Mouse (Mus musculus) embryo, embryonic 10 days (tissue): ENCODE measurements around the gene Gm10073.
A peak's percentile ranks its signal among the peaks of the same experiment; 100 is the strongest.

Source experiments
- DNase-seq: peaks from one replicate; pipeline ENCODE4 v3.0.0-alpha.2; 2015; ENCODE audit warnings: low spot score

Gene Gm10073

GRCm38 (mm10) chr8:106550906-106551305 lies 22.4 kb downstream of the Gm10073 start:
- no peak for DNase-seq

DNA sequence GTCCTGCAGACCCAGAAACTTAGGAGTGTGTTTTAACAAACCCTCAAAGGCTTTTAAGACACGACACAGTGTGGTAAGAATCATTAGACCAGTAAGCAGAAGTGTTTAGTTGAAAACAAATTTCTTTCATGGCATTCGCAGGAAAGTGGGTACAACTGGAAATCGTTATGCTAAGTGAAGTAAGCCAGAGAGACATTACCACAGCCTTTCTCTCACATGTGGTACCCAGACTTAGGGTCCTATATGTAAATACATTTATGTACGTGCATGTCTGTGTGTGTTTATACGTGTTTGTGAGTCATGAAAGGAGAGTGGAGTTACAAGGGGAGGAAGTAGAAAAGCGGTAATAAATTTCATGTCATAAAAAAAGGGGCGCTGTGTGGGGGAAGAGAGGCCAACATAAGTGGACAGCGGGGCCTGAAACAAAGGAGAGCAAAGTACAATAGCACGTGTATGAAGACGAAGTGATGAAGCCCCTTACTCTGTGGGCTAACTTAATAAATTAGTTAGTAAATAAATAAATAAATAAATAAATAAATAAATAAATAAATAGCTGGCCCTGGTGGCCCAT lies 24.8 kb downstream of the Gm10073 start:
- DNase-seq = no peak

- no peak for DNase-seq
Observed at GRCm38 (mm10) chr8:106546746-106547145, 26.5 kb downstream of the Gm10073 start.

- no peak for DNase-seq
Observed at GRCm38 (mm10) chr8:106545149-106545548, 28.1 kb downstream of the Gm10073 start.

DNA sequence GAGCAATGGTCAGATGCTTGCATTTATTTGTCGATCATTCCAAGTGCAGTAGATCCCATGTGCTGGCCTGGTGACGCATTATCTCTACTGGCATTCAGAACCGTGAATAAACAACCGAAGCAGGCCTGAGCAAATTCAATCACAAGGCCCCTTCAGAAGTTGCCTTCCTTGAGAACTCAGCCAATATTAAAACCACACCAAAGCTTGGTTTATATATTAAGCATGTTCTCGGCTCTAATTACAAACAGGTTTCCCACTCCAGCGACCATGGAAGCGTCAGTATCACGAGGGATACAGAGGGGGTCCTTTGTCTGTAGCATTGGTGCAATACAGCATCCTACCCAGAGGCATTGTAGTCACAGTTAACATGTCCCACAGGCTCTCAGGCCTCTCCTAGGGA lies 30.2 kb downstream of the Gm10073 start:
- no peak for DNase-seq

GRCm38 (mm10) chr8:106541002-106541401 lies 32.3 kb downstream of the Gm10073 start:
- DNase-seq = no peak

DNA sequence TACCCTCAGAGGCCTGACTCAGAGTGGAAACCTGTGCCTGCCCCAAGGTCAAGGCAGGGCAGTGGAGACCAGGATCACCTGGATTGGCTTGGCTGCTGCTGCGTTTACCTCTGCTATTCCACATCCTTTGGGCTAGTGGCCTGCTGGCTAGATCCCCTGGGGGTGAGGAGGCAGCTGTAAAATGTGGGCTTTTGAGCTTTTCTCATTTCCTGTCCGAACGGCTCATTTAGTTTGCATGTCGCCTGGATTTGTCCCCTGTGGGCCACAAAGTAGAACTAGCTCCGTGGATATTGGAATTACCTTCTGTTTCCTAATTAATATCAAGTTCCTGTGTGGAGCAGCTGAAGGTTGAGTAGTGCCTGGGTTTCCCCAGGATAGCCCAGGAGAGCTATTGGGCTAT lies 34.1 kb downstream of the Gm10073 start:
- no peak for DNase-seq

DNA sequence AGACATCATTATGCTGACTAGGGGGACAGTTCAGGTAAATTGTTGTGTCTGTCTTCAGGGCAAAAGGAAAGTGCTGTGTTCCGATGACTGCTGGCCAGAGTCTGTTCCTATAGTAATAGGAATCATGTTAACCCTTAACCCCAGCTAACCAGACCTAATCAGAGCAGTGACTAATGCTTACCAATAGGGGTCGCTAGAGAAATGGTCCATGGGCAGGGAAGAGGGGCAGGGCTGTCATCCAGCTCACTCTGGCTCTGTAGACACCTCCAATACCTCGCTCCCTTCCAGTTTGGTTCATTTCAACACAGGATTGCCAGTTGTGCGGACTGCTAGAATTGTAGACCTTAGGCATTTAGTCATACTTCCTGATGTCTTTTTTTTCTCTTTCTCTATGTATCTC lies 37.8 kb downstream of the Gm10073 start:
- no peak for DNase-seq

DNA sequence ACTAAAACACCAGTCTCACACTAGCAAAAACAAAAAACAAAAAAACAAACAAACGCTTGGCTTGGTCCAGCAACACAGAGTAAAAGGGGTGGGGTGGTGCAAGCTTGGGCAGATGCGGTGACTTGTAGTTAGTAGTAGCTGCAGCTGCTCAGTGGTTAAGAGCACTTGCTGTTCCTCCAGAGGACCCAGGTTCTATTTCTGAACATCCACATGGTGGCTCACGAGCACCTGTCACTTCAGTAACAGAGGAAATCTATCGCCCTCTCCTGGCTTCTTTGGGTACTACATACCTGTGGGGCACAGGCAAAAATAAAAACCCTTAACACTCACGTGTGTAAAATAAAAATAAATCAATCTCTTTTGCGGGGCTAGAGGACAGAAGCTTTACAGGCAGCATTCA lies 38.8 kb downstream of the Gm10073 start:
- peak; percentile 70 for DNase-seq

DNA sequence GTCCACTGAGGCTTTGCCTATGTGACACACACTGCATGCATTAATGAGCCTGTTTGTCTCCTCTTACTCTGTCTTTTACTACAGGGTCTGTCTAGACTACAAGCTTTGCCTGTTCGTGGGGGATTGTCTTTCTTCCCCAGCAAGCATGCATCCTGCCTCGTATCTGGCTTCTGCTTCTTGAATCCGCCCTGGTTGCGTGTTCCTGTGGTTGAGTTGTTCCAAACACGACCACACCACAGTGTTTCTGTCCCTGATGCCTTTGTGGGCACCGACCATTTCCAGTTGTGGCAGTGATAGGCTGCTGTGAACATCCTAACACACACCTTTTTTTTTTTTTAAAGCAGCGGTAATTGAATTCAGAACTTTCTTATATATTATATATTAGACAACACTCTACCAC lies 39.6 kb downstream of the Gm10073 start:
- no peak for DNase-seq

GRCm38 (mm10) chr8:106530566-106530965 lies 42.7 kb downstream of the Gm10073 start:
- DNase-seq = no peak

DNA sequence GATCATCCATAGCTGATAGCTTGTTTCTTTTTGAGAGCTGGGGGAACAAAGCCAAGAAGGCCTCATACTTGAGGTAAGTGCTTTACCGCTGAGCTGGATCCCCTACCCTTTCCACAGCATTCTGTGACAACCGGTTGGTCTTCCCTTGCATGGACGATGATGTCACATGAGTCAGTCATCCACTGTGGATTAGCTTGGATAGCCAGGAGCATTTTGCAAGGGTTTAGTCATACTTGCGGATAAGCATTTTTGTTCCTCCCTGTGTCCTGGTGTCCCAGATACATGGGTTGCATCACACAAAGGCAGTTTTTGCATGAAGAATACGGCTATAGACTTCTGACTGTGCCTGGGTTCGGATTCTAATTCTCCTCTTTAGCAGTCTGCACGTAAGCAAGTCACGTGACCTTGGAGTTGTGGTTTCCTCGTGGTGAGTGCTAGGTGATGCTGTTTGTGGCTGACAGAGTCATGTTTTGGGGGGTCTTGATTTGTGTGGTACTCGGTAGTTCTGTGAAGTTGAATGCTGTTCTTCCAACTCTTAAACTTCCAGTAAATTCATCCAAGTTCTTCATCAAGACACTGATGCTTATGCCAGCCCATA lies 43.3 kb downstream of the Gm10073 start:
- no peak for DNase-seq

DNA sequence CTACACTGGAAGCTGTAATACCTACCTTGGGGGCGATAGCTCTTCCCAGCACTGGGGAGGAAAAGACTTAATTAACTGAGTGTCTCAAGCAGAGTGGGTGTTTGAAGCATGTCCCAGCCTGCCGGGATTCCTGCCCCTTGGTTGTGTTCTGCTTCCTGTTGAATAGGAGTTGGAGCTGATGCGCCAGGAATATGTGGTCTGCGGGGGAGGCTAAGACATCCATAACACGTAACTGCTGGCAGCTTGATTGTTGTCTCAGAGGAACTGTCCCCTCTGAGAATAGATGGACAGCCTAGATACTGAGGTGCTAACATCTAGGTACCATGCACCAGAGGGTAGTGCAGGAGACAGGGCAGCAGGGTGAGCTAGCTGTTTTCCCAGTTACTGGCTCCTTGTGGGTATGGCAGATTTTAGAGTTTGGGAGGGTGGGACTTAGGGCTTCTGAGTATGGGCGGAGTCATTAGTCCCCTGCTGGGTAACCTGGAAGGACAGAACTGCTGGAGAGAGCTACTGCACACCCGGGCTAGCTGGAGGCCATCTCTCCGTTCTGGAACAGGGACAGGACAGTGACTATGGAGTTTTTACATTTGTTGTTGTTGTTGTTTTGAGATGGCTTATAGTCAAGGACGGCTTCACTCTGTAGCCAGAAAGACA lies 44.5 kb downstream of the Gm10073 start:
- DNase-seq = no peak

DNA sequence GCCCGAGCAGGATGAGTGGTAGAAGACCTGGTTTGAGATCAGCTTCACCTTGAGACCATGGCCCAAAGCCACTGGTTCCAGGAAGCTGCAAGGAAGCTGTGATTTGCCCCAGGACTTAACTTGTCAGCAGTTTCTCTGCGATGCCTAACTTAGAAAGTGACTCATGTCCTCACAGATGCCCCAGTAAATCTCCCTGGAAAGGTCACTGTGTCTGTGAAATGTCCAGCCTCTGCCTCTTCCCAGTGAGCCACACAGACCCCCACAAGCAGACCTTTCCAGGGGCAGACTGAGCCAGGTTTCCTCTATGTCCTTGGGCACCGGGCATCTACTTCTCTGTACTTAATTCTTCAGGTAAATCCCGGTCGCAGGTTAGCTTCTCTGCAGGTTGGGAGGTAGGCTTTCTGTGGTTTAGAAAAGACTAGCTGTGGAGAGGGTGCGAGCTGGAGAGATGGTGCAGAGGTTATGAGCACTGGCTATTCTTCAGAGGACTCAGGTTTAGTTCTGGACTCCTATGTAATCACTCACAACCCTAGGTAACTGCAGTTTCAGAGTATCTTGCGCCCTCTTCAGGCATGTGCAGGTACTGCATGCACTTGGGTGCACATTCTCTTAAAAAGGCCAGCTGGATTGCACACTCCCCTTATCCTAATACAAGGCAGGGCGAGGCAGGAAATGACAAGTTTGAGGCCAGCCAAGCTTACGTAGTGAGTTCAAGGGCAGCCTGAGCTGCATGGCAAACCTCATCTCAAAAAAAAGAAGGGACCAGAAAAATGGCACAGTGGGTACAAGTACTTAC lies 45.8 kb downstream of the Gm10073 start:
- no peak for DNase-seq

DNA sequence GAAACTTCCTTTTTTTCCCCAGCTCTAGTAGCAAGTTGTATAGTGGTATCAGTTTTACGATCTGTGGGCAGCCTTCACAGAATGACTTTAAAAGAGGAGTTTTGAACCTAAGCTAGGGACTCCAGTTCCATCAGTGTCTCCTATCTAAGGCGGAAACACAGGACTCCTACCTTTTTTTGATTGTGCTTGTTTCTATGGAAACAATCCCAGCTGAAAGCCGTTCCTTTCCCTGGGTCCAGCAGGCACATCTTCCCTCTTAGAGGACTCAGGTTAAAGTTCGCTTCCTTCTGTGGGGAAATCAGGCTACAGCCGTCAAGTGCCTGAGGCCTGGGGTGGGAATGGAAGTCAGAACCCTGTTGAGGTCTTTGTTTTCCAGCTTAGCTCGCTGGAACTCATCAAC lies 46.5 kb downstream of the Gm10073 start:
- no peak for DNase-seq
